Mouse (Mus musculus) small intestine, adult 2 months (tissue): Measurements from ENCODE around the gene Abl1. TPM values are rescaled to one million over a fixed set of nuclear protein-coding genes. Genes with fewer than 3 reads are reported as not detected.

Experiments
- H3K27ac ChIP-seq: fragments of 200-500 bp; 2 replicates; pipeline ENCODE4 v1.5.1; 2012; ENCODE audit warnings: low read depth, low read length, control low read depth, inconsistent platforms; ENCODE audit not compliant: insufficient read depth
- H3K27me3 ChIP-seq: fragments of 200-500 bp; 2 replicates; pipeline ENCODE4 v1.6.1; 2012; ENCODE audit warnings: mild to moderate bottlenecking, moderate library complexity, low read length, inconsistent platforms; ENCODE audit not compliant: control insufficient read depth, insufficient read depth
- H3K36me3 ChIP-seq: fragments of 200-500 bp; 2 replicates; pipeline ENCODE4 v1.6.1; 2012; ENCODE audit warnings: mild to moderate bottlenecking, low read length, control low read depth, inconsistent platforms; ENCODE audit not compliant: control insufficient read depth, insufficient read depth
- H3K4me1 ChIP-seq: fragments of 200-500 bp; 2 replicates; pipeline ENCODE4 v1.6.1; 2012; ENCODE audit warnings: low read length, inconsistent platforms, mixed read lengths; ENCODE audit not compliant: control insufficient read depth, insufficient read depth, insufficient read length
- H3K4me3 ChIP-seq: fragments of 200-500 bp; 2 replicates; pipeline ENCODE4 v1.5.1; 2012; ENCODE audit warnings: low read depth, mild to moderate bottlenecking, control low read depth, inconsistent platforms, low read length, moderate library complexity
- CTCF ChIP-seq: fragments of 200-500 bp; IDR thresholded peaks from 2 replicates; pipeline ENCODE4 v1.5.1; 2012; ENCODE audit warnings: low read depth, mild to moderate bottlenecking, control low read depth, inconsistent platforms, low read length, moderate library complexity, mixed read lengths; ENCODE audit not compliant: insufficient replicate concordance, insufficient read length; ENCODE audit errors: extremely low read depth
- POLR2A ChIP-seq: fragments of 200-500 bp; IDR thresholded peaks from 2 replicates; pipeline ENCODE4 v1.6.1; 2012; ENCODE audit warnings: low read depth, mild to moderate bottlenecking, control low read depth, inconsistent platforms, low read length, moderate library complexity
- WGBS: fragments of 180-500 bp; shearing (Covaris S2); methylation state at CpG from one replicate; pipeline ENCODE4 v1.1.7; 2018; 5-methylcytosine and 5-hydroxymethylcytosine counted together
- polyA plus RNA-seq: library from polyadenylated mRNA; depleted of rRNA; stranded (reverse); fragments of >200 nt; gene quantifications from 2 replicates; pipeline ENCODE4 v1.2.3, GENCODE M21; 2012

Abl1 gene
- polyA plus RNA-seq, 1 experiment, result 55.5 TPM

DNA sequence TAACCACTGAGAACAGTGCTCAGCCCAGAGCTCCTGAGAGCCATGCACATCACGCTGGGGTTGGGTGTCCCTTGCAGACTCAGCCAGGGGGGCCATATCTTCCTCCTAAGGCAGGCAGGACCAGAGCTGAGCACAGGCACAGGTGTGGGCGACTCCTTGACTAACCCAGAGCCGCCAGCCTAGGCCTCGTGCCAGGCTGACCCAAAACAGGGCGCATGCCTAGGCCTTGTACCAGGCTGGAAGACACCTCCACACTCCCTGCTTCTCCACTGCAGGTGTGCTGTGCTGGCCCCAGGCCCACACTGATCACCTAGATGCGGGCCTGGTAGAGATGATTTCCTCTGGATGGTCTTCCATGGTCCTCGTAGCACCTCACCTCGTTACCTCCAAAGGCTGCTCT, 114.6 kb downstream of the Abl1 start:
- WGBS, result 81% methylated on average over 8 of the region's 8 CpGs
- Histone ChIP-seq H3K27me3 (no peaks in the 10 kb centered on the region), H3K36me3 (peaks cover 59% of the 10 kb centered on the region), H3K27ac (no peak overlapping the region), H3K4me1 (no peaks in the 10 kb centered on the region), H3K4me3 (no peak overlapping the region)
- TF ChIP-seq POLR2A (no peak), CTCF (no peak)

DNA sequence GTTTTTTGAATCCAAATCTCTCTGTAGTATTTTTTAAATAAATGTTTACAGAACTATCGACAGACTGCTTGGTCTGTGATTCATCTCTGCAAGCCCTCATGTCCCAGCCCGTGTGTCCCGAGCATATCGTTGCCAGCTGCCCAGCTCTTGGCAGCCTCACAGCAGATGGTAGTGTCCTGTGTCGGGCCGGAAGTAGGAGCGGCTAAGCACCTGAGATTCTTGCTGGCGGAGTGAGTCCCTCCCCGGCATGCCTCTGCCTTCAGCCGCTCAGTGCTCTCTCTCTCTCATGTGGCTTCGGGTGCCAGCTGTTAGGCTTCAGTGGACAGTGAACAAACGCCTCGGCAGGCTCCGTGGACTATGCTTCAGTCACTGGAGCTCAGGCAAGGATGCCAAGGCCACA, 115.3 kb downstream of the Abl1 start:
- H3K36me3 ChIP-seq, result peaks cover 53% of the 10 kb centered on the region
- WGBS, result 72% methylated on average over 14 of the region's 14 CpGs

DNA sequence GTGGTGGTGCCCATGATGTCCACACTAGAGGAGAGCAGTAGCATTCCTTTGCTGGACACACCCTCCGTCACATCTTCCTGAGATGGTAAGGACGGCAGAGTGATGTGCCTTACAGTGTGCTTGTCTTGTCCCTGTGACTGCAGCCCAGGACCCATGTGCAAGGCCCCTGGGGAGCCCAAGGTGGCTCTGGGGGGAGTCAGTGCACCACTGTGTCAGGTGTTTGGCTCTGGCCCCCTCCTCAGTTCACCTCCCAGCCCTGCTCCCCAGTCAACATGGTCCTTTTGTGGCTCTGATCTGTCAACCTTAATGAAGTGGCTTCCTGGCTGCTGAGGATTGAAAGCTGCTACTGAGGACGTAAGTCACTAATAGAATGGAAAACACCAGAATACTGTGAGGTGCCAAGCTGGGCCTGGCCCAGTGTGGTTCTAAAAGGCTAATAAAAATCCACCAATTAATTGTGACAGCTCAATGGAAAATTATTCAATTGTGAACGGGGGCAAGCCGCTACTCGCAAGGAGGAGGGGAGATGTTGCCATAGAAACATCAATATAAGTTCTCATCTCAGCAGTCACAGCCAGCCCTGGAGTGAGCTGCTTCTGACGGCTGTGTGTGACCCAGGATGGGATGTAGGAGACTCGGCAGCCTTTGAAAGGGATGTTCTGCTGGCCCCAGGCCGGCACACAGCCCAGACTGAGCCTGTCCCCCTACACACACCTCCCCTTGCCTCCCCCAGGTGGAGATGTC, 118.6 kb downstream of the Abl1 start:
- no peak overlapping the region for H3K27ac ChIP-seq
- H3K27me3 ChIP-seq, result no peaks in the 10 kb centered on the region
- 60% methylated on average over 9 of the region's 9 CpGs for WGBS
- TF ChIP-seq POLR2A (no peak), CTCF (no peak)
- no peaks in the 10 kb centered on the region; the same call in 1 of the 2 replicates for H3K4me1 ChIP-seq
- H3K4me3 ChIP-seq, result no peak overlapping the region
- peaks cover 19% of the 10 kb centered on the region for H3K36me3 ChIP-seq

More for the DNA sequence above, 115.3 kb downstream of the Abl1 start:
- Histone ChIP-seq H3K27ac (no peak overlapping the region), H3K4me3 (no peak overlapping the region), H3K4me1 (no peaks in the 10 kb centered on the region; the same call in 1 of the 2 replicates), H3K27me3 (no peaks in the 10 kb centered on the region)
- no peak for TF ChIP-seq CTCF
- no peak for TF ChIP-seq POLR2A

DNA sequence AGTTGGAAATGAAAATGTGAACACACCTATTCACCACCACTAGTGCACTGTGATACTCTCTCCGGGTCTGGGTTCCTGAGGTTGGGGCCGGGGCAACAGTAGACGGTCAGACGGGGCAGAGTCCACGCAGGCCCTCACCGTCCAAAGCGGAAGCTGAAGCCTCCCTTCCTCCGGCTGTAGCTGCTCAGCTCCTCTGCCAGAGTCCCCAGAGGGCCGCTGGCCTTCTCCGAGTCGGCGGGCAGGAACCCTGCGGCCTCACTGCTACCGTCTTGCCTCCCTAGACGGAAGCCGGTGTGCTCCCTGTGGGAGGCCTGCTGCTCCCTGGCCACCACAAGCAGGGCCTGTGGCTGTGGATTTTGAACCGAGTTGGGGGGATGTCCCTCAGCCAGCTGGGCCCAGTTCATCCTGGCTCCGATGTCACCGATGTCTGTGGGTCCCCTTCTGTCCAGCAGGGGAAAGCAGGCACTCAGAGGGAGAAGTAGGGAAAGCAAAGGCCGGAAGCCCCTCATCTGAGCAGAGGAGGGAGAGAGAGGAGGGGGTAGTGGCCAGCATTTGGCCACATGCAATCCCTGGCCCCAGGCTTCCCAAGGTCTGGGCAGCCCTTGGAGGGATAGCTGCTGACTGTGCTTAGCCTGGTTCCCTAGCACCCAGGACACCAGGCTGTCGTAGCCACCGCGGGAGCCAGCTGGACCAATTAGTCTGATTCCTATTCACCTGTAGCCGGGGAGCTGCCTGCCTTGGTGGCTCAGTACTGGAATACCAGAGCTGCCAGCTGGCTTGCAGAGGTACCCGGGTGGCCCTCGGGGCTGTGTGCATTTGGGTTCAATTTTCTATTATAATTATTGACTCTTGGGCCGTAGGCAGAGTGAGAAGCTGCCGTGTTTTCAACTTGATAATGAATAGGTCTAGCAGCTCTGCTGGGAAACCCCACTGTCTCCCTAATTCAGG, 120.5 kb downstream of the Abl1 start:
- WGBS, result 53% methylated on average over 28 of the region's 28 CpGs
- no peaks in the 10 kb centered on the region for H3K27me3 ChIP-seq
- H3K27ac ChIP-seq, result no peak overlapping the region
- TF ChIP-seq CTCF, result no peak
- TF ChIP-seq POLR2A, result no peak
- H3K4me3 ChIP-seq, result no peak overlapping the region
- H3K4me1 ChIP-seq, result no peaks in the 10 kb centered on the region; the same call in 1 of the 2 replicates
- H3K36me3 ChIP-seq, result peaks cover 6% of the 10 kb centered on the region; the same call in 1 of the 2 replicates

DNA sequence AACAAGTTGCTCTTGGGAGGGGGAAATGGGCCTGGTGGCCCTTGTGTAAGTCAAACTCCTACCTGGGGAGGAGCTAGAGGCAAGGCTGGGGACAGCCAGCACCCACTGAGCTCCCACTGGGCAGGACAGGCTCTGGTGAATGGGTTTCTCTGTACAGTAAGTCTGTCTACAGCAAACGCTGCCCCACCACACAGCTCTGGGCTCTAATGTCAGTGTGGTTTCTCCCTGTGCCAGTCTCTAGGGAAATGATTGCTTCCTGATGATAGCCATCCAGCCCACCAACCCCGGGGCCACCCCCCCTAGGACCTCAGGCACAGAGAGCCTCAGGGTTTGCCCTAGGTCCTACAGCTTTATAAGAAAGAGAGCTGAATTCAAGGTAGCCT, 121.2 kb downstream of the Abl1 start:
- Histone ChIP-seq H3K27me3 (no peaks in the 10 kb centered on the region), H3K27ac (no peak overlapping the region), H3K4me3 (no peak overlapping the region), H3K4me1 (no peaks in the 10 kb centered on the region; the same call in 1 of the 2 replicates), H3K36me3 (peaks cover 2% of the 10 kb centered on the region; the same call in 1 of the 2 replicates)
- TF ChIP-seq POLR2A (no peak), CTCF (no peak)
- WGBS, result 53% methylated on average over 2 of the region's 2 CpGs

DNA sequence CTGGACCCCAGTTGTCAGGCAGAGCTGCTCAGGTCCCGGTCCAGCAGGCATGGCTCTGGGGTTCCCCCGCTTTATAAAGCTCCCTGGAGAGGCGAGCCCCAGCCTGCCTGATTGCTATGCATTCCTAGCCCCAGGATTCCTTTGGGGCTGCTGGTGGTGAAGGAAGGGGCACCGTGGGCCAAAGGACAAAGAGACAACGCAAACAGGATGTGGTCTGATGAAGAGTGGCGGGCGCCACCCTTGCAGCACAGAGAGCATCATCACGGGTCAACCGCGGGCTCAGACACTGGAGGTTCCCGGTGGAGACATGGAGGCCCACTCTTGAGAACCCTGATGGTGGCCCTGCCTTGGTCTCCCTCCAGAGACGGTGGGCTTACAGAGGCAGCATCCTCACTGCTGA, 122.3 kb downstream of the Abl1 start, which contains the start of gene Qrfp:
Qrfp (minus strand) TSS at position 137 of the 400 bp plus-strand sequence.
- TF ChIP-seq POLR2A, result no peak
- TF ChIP-seq CTCF, result no peak
- Histone ChIP-seq H3K36me3 (no peaks in the 10 kb centered on the region), H3K4me3 (peak within 1 kb of the TSS; percentile 4; the same call in 1 of the 2 replicates), H3K4me1 (no peaks in the 10 kb centered on the region; the same call in 1 of the 2 replicates), H3K27me3 (no peaks in the 10 kb centered on the region), H3K27ac (no peak within 1 kb of the TSS)
- WGBS, result 55% methylated on average over 12 of the region's 12 CpGs
